8 mouse cellular contexts compared by ENCODE assay signal in genomic region chr1:34578851-34579781, GRCm38 (mm10). TPM values are rescaled to one million over a fixed set of nuclear protein-coding genes. Genes with fewer than 3 reads are reported as not detected.
DNase-seq lines count a peak whose midpoint lies in the region; ATAC-seq and TF ChIP-seq lines count a peak whose summit lies in the region.

Gene Amer3 (plus strand): TSS chr1:34579657.

- H3K27ac ChIP-seq in forebrain, postnatal 0 days (ENCODE audit: low read depth, low read length): peak within 1 kb of the TSS; percentile 94

- H3K4me1 ChIP-seq in forebrain, postnatal 0 days (ENCODE audit: insufficient read depth): peaks cover 9% of the 10 kb centered on the region; the same call in 1 of the 2 replicates

- H3K9me3 ChIP-seq in forebrain, postnatal 0 days (ENCODE audit: low read length): no peaks in the 10 kb centered on the region

- H3K36me3 ChIP-seq in forebrain, postnatal 0 days (ENCODE audit: insufficient read depth): no peaks in the 10 kb centered on the region

- H3K4me3 ChIP-seq in forebrain, postnatal 0 days (ENCODE audit: low read depth, low read length): peak within 1 kb of the TSS; percentile 54

- TF ChIP-seq CTCF in forebrain, postnatal 0 days (IDR thresholded peaks at IDR 0.05; ENCODE audit: low read depth): no peak

- peak; percentile 68 for DNase-seq in R1 (ENCODE audit: low read depth, low spot score)
- DNase-seq in cerebellum, adult 11-12 months: peak; percentile 93
- DNase-seq in forebrain, postnatal 0 days: peak; percentile 91
- peak; percentile 62 for DNase-seq in induced T-regulatory cell, adult 2 months (ENCODE audit: low read depth)
- DNase-seq in left cerebral cortex, adult 8-10 months (ENCODE audit: low spot score in 2 of 2): peak; percentile 56 to 81
- DNase-seq in lung, postnatal 4 days: peak; percentile 77 to 81
- peak; percentile 89 for DNase-seq in right cerebral cortex, adult 18-20 months
- DNase-seq in urinary bladder, postnatal 36 days (ENCODE audit: low spot score in 2 of 2): peak; percentile 36 to 52

- peak within 1 kb of the TSS; percentile 86 for H3K4me2 ChIP-seq in forebrain, postnatal 0 days (ENCODE audit: low read depth)

- WGBS in forebrain, postnatal 0 days: 1% methylated on average over 52 of the region's 53 CpGs

- H3K9ac ChIP-seq in forebrain, postnatal 0 days: peak within 1 kb of the TSS; percentile 81

- H3K27me3 ChIP-seq in forebrain, postnatal 0 days (ENCODE audit: insufficient read depth, low read length): peaks cover 8% of the 10 kb centered on the region; the same call in 1 of the 2 replicates

- ATAC-seq in forebrain, postnatal 0 days: peak; percentile 92

RNA-seq across cellular contexts. Expression of gene Amer3, which starts in this region (rescaled TPM):
- 58.0 and 68.5 TPM in 2 replicates for total RNA-seq in forebrain, postnatal 0 days (2014; rRNA removed)
- 18.6 and 25.0 TPM in 2 replicates for polyA plus RNA-seq in forebrain, postnatal 0 days (2015; fragmentation: Nextera tagmentation; extraction: Ambion mirVana)
- 10 to 100 TPM; 24.4 to 27.5 (median 26.4) TPM for total RNA-seq in left cerebral cortex, adult 8-10 months (2022)

Comparison
In these comparisons a context has a peak if more than half of its experiments do, and no peak if none do; other contexts are left out.
1. Peak in every context shown above with its lines: DNase-seq, ATAC-seq, H3K4me3 ChIP-seq and H3K27ac ChIP-seq.